Mouse (Mus musculus): ENCODE measurements at regions not wholly inside any gene's neighbourhood (a gene's known extent, or its start where the extent isn't known, plus 50 kb on each side); places are given as distances from the start of the nearest gene placed in this dataset.
"Not testable (repeated sequence)": the region's sequence is repeated elsewhere in the genome, so short reads cannot be mapped to it uniquely, and the experiment has no call there.

- DNase-seq (ENCODE audit: extremely low spot score): no peak
Measured at GRCm38 (mm10) chr13:26267501-26267900, 502.5 kb downstream of the Hdgfl1 start.

- peak; percentile 1 for DNase-seq (ENCODE audit: extremely low spot score)
Measured at GRCm38 (mm10) chr13:26235941-26236340, 534.0 kb downstream of the Hdgfl1 start.

- DNase-seq (ENCODE audit: extremely low spot score): no peak
Measured at GRCm38 (mm10) chr13:26234703-26235102, 535.3 kb downstream of the Hdgfl1 start.

GRCm38 (mm10) chr13:26217299-26217698 lies 552.7 kb downstream of the Hdgfl1 start:
- DNase-seq (ENCODE audit: extremely low spot score): no peak

- DNase-seq (ENCODE audit: extremely low spot score): no peak
Measured at GRCm38 (mm10) chr13:26216579-26216978, 553.4 kb downstream of the Hdgfl1 start.

- no peak for DNase-seq (ENCODE audit: extremely low spot score)
Measured at GRCm38 (mm10) chr13:26205532-26206105, 564.3 kb downstream of the Hdgfl1 start.

GRCm38 (mm10) chr13:26194646-26195045 lies 575.3 kb downstream of the Hdgfl1 start:
- no peak for DNase-seq (ENCODE audit: extremely low spot score)

- no peak for DNase-seq (ENCODE audit: extremely low spot score)
Measured at GRCm38 (mm10) chr13:26183879-26184278, 586.1 kb downstream of the Hdgfl1 start.

GRCm38 (mm10) chr13:26171891-26172482 lies 598.0 kb downstream of the Hdgfl1 start:
- DNase-seq (ENCODE audit: extremely low spot score): no peak

- DNase-seq (ENCODE audit: extremely low spot score): no peak
Measured at GRCm38 (mm10) chr13:26169641-26170040, 600.3 kb downstream of the Hdgfl1 start.

GRCm38 (mm10) chr13:26158703-26159102 lies 611.3 kb downstream of the Hdgfl1 start:
- DNase-seq (ENCODE audit: extremely low spot score): peak; percentile 8

- DNase-seq (ENCODE audit: extremely low spot score): peak; percentile 78
Measured at GRCm38 (mm10) chr13:26154701-26155471, 615.1 kb downstream of the Hdgfl1 start.

GRCm38 (mm10) chr13:26154251-26154650 lies 615.7 kb downstream of the Hdgfl1 start:
- no peak for DNase-seq (ENCODE audit: extremely low spot score)

- no peak for DNase-seq (ENCODE audit: extremely low spot score)
Measured at GRCm38 (mm10) chr13:26153093-26153492, 616.9 kb downstream of the Hdgfl1 start.

GRCm38 (mm10) chr13:26150426-26150825 lies 619.5 kb downstream of the Hdgfl1 start:
- no peak for DNase-seq (ENCODE audit: extremely low spot score)

- DNase-seq (ENCODE audit: extremely low spot score): no peak
Measured at GRCm38 (mm10) chr13:26142811-26143210, 627.2 kb downstream of the Hdgfl1 start.

GRCm38 (mm10) chr13:26119363-26119762 lies 650.6 kb downstream of the Hdgfl1 start:
- DNase-seq (ENCODE audit: extremely low spot score): no peak

- DNase-seq (ENCODE audit: extremely low spot score): no peak
Measured at GRCm38 (mm10) chr13:26114136-26114535, 655.8 kb downstream of the Hdgfl1 start.

- not testable (repeated sequence) for DNase-seq (ENCODE audit: extremely low spot score)
Measured at GRCm38 (mm10) chr13:26113723-26114122, 656.2 kb downstream of the Hdgfl1 start.

- DNase-seq (ENCODE audit: extremely low spot score): no peak
Measured at GRCm38 (mm10) chr13:26112579-26112978, 657.4 kb downstream of the Hdgfl1 start.

GRCm38 (mm10) chr13:26109013-26109412 lies 661.0 kb downstream of the Hdgfl1 start:
- no peak for DNase-seq (ENCODE audit: extremely low spot score)

- DNase-seq (ENCODE audit: extremely low spot score): no peak
Measured at GRCm38 (mm10) chr13:26088727-26089126, 681.2 kb downstream of the Hdgfl1 start.

- DNase-seq (ENCODE audit: extremely low spot score): no peak
Measured at GRCm38 (mm10) chr13:26080814-26081213, 689.2 kb downstream of the Hdgfl1 start.
